Mouse (Mus musculus) lung, postnatal 14 days (tissue): Measurements from ENCODE around the gene Clk4.

ENCODE experiments used
- DNase-seq: peaks from one replicate; pipeline ENCODE4 v3.0.0; 2021

Clk4 gene

DNA sequence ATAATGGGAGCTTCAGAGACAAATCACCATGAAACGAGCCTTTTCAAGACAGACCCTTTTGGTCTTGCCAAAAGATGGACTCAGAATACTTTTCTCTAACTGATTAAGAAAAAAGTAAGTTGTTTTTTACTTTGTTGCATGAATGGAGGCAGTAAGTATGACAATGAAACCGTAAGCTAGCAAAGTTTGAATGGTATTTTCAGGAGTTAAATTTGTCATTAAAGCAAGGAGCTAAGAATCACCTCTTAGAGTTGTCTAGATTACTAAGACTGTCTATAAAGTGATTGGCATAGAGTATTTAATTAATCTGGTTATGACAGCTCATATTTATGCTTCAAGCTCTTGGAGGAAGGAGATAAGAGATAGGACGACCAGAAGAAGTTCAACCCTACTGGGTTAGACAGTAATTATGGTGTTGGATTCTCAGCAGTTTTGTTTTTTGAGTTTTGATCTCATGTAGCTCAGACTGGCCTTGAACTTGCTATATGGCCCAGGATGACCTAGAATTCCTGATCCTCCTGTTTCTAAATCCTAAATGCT is at the start of gene Clk4:
Gene Clk4, plus strand, starts transcription at position 51 of the 540 bp plus-strand sequence.
- DNase-seq: no peak

DNA sequence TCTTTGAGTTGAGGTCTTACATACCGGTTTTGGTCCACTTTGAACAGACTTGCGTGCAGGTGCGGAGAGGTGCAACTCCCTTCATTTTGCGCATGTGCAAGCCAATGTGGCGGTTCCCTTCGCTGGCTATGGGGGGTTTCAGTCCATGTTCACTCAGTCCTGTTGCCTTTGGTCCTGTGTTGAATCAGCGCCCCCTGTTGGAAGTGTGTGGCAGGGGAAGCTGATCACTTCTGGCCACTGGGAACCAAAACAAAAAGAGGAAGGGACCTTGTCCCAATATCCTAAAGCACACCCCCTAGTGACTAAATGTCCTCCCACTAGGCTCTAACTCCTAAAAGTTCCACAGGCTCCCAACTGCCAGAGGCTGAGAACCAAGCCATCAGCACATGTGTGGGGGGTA is 47.5 kb upstream of the Clk4 start:
- no peak for DNase-seq

DNA sequence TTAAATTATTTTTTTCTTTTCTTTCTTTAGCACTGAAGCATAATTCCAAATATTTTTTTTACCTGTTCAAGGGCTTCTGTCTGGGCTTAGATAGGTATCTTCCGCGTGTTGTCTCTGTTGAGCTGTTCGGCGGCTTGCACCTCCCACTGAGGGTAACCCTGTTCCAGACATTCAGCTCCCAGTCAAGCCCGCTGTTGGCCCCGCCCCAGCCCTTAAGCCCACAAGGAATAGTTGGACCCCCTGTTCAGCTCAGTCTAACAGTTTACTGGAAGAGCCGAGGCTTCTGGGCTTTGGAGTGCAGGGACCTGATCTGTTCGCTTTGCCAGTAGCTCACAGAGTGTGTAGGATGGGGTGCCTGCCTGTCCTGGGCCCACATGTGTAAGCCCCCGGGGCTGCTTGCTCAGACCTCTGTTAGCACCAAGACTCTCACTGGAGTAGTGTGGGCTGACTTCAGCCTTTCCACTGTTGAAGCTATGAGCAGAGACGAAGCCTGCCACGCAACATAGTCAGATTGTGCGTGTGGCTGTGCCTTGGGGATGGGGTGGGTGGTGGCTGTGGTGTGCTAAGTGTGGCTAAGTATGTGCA is 42.0 kb upstream of the Clk4 start:
- no peak for DNase-seq

DNA sequence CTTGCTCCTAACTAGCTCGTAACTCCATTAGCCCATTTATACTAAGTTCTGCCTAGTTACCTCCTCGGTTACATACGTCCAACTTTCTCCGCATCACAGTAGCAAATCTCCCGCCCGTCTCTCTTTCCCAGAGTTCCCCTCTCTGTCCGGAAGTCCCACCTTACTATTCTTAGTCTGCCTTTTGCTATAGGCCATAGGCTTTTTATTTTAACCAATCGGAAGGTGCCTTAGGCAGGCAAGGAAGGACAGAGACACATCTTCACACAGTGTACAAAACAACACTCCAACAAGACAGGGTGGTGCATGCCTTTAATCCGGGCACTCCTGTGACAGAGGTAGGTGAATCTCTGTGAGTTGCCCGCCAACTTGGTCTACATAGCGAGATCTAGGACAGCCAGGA is 41.2 kb upstream of the Clk4 start, which contains the start of gene Gm12569:
Gene Gm12569, plus strand, starts transcription at position 166 of the 400 bp plus-strand sequence.
- no peak for DNase-seq

DNA sequence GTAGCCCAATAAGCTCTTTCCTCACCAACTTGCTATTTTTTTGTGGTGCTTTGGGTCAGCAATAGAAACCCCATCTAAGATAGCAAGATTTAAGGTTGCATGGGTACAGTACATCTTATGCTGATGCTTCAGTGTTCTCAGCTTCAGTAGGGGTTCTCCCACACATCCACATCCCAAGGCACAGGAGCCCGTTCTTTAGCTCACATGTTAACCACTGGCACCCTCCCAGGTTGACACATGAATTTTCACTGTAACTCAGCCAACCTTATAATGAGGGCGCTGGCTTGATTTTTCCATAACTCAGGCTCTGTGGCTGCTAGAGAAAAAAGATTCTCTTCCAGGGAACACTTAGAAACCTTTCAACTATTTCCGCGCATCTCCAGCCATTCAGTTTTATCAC is 34.4 kb upstream of the Clk4 start:
- no peak for DNase-seq

DNA sequence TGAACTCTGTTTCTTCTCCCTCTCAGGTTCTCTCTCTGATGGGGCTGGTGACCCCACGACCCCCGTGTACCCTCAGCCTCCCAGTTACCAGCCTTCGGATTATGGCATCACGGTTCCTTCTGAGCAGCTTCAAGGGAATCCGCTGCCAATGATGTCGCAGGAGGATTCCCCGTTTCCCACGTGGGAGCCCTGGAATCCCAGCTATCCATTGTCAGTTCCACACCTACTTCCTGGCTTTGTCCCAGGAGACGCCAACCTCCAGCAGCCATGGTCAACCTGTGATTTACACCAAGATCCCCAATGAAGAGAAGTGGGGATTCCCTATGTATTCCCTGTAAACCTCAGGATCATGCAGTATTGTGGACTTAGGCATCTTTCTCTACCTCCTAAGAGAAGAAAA is 26.9 kb upstream of the Clk4 start:
- DNase-seq: no peak

DNA sequence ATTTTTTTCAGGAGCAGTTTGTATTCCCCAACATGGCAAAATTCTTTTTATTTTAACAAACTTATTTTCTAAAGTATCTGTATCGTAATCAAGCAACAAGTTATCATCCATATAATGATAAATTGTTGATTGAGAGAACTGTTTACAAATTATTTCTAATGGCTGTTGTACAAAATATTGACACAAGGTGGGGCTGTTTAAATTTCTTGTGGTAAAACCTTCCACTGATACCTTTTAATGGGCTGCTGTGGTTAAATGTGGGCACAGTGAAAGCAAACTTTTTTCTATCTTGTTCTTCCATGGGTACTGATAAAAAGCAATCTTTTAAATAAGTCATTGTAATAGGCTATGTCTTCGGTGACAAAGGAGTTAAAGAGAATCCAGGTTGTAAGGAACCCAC is 18.6 kb upstream of the Clk4 start:
- DNase-seq: no peak

DNA sequence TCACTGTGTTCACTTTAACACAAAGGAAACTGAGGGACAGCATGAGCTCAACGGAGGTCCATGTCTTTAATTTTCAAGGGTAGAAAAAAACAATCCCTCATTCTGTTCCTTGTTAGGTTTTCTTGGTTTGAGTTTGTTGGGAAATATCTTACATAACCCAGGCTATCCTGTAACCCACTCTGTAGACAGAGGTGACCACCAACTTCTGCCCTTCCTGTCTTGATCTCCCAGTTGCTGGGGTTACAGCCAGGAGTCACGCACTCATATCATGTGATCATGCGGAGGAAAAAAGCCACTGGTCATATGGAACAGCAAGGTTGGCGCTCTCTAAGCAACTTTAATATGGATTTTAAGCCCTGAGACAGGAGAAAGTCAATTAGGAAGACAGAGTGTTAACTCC is 4.5 kb upstream of the Clk4 start:
- DNase-seq: no peak

DNA sequence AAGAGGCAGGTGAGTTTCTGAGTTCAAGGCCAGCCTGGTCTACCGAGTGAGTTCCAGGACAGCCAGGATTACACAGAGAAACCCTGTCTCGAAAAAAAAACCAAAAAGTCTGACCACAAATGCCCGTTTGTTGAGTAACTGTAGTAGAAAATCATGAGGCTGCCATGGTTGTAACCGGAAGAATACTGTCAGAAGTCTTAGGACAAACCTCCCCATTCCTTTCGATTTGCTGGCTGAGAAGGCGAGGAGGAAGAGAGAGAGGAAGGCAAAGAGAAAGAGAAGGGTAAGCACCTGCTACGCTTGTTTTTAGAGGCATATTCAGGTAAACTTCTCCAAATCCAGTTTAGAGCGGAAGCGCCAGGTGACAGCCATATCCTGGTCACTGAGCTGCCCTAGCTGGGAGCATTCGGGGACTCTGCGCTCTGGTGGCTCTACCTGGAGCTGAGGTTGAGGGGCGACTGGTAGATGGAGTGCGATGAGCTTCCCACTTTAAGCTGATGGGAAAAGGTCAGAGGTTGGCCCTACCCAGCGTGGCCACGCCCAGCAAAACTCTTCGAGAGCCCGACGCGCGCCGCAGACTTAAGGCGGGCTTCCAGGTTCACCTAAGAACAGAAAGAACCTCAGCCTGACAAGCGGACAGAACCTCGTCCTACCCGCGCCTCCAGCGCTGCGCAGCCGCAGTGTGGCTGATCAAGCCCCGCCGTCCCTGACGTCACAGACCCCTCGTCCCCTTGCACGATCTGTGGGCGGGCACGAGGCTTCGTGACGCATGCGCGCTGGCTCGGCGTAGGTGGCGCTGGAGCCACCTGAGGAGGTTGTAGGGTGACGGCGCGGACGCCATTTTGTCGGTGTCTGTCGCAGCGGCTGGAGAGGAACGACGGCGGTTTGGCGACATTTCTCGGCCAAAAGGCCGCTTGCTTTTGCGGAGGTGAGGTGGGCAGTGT is 1.1 kb downstream of the Clk4 start, which contains the start of gene BC049762:
Gene BC049762, minus strand, starts transcription at position 705 of the 944 bp plus-strand sequence.
- DNase-seq: peak; percentile 99

DNA sequence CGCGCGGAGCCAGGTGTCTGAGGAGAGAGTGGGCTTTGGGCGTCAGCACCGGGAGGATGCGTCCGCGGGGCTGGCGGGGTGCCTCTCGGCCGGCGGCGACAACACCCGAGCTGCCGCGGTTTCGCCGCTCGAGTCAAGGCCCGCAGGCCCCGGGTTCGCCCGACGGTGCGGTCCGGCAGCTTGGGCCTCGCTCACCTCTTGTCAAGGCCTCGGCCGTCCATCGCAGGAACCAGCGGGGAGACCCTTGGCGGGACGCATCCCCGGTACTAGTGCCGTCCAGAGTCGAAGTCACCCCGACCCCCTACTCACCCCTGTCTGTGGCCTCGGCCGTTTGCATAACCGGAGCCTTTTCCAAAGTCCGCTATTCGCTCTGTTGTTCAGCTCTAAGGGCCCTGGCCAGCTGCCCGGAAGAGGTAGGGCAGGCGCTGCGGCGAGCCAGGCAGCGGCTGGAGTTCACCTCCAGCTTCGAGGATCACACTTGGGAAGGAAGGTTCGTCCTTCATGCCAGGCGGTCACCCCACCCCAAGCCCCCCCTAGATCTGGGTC is 1.8 kb downstream of the Clk4 start:
- peak; percentile 71 for DNase-seq

DNA sequence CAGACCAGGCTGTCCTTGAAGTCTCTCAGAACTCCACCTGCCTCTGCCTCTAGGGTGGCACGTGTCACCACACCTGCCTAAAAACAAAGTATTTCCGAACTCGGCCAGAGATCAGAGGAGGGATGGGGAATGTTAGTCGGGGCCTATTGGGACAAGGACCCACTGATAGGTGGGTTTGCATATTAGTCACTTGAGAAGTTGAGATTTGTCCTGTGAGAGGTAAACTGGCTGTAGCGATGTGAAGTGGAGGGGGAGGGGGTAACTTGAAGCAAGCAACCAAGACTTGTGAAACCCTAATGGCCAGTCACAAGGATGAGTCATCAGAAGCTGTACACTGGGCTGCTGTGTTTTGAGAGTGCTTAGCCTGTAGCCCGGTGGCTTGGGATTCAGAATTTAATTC is 2.8 kb downstream of the Clk4 start:
- DNase-seq: peak; percentile 51

DNA sequence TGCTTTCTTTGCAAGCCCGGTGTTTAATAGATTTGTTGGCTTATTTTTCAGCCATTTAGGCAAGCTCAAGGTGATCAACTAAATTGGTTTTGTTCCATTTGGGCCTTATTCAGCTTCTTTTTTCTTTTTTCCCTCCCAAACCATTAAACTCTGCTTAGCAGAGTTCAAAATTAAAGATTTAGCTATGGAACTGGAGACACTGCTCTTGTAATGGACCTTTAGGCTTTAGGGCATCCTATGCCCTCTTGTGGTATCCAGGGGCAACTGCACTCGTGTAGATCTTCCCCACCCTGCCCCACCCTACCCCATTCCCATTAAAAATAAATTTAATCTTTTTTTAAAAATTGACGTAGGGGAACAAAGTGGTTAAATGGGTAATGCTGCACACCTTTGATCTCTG is 3.8 kb downstream of the Clk4 start:
- DNase-seq: peak; percentile 18

DNA sequence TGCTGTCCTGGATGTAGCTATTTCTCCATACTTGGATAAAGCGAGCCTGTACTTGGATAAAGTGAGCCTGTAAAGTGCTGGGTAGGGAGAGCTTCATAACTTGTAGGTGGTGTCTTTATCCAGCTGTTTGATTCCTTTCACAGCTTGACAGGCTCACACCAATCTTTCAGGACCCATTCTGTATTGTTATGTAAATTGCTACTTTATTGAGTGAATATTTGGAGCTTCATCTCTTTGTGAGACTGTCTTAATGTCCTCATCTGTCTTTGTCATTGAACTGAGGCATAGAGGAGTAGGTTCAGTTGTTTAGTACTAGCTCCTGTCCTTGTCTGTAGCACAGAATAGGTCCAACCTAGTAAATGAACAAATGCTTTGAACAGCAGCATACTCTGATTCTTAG is 12.9 kb downstream of the Clk4 start:
- DNase-seq: no peak

DNA sequence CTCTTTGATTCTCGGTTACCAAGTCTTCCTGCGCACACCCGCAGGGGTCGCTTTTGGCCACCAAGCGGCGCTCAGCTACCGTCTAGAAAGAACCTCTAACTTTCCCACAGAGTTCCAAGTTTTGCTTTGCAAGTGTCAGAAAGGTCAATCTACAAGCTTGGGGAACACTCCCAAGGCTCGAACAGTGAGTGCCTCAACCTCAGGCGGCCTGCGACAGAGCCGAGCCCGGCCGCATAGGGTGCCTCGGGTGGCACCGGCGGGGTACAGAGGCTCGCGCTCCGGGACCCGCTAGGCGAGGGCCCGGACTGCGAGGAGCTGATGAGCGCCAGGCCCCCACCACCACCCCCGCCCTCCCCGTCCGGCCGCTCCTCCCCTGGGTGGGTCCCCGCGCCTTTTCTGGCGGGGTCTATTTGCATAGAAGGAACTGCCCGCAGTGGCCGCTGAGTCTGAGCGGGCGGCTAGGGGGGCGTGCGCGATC is 28.1 kb downstream of the Clk4 start, which contains the start of gene Col23a1:
Gene Col23a1, plus strand, starts transcription at position 357 of the 478 bp plus-strand sequence.
- DNase-seq: peak; percentile 84

DNA sequence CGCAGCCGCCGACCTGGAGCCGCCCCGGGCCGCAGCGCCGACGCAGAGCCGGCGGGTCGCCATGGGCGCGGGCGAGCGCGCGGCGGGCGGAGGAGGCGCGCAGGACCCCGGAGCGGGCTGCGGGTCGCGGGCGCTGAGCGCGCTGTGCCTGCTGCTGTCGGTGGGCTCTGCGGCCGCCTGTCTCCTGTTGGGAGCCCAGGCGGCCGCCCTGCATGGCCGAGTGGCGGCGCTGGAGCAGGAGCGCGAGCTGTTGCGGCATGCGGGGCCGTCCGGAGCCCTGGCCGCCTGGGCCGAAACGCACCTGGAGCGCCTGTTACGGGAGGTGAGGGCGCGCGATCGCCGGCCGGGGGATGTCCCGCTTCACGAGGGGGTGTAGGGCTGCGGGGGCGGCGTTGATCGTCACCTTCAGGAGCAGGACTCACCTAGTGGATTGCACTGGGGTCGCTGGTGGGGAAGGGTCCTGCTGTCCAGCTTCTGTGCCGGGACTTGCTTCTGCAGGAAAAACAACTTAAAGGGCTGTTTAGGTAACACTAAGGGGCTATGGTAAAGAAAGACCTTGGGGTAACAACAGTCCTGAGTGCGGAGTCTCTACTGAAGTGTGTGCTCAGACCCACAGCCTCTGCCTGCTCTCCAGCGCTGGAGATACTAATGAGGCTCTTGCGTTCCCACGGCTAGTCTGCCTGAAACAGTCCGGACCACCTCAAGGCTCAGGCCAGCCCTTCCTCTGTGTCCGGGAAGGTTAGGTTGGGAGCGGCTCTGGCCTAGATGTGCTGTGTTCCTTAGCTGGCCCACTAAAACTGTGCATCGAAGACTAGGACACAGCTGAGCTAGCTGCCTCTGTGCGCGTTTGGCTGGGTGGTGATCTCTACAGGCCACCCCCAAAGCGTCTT is 28.8 kb downstream of the Clk4 start:
- peak; percentile 59 for DNase-seq

DNA sequence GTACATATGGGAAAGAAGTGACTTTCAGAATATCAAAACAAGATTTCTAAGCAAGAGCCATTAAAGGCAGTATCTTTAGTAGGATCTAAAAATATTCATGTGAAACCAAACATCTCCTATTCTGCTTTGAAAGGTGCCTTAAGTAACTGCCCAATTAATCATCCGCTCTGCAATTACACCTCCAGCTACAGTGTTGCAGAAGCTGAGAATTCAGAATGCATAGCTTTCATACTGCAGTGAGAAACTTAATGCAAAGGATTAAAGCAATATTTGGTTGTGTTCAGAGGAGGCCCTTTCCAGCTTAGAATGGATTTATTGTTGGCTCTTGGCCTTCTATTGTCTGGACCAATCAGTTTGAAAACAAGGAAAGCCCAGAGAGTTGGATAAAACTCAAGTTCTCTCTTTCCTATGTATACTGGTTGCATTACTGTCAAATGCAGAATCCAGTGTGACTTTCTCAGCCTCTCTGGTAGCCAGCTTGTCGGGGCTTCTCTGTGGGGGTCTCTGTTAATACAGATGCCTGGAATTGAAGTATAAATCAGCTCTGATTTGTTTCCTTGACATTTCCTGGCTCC is 32.5 kb downstream of the Clk4 start:
- no peak for DNase-seq

DNA sequence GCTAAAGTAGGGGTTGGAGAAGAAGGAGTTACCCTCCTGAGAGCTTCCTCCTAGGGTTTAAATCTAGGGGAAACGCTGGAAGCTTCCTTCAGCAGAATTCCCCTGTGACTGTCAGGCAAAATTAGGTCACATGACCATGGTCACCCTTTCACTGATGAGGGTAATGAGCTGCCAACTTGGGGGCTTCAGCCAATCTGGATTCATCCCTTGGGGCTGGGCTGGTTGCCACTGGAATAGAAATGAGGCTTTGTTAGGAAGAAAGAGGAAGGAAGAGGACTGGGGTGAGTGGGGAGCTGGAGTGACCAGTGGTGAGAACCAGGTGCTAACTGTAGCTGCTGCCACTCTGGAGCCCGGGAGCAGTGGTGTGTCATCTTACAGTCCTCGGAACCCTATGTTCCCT is 34.2 kb downstream of the Clk4 start:
- DNase-seq: no peak

DNA sequence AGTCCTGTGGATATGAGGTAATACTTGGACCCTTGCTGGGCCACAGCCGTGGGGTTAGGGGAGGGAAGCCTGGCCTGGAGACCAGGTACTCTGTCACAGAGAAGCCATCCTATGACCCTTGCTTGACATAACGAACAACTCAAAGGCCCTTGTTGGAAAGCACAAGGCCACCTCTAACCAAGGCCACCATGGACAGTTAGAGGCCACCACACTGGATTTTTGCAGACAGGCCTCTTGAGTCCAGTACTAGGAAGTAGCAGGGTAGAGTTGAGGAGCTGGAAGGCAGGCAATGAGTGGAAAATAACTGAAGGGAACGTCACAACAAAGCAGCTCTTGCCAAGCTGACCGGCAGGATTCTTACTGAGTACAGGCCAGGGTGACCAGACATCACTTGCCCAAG is 37.2 kb downstream of the Clk4 start:
- no peak for DNase-seq

DNA sequence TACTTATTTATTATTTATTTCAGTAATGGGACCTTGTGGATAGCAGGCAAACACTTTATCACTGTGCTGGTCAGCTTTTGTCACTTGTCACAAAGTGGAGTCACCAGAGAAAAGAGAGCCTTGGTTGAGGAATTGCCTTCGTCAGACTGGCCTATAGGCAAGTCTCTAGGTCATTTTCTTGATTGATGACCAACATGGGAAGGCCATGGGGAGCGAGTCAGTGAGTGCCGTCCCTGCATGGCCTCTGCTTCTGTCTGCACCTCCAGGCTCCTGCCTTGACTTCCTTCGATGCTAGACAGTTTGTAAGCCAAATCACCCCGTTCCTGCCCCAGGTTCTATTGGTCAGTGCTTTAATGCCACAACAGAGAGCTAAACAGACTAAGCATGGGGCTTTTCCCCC is 40.9 kb downstream of the Clk4 start:
- DNase-seq: no peak

DNA sequence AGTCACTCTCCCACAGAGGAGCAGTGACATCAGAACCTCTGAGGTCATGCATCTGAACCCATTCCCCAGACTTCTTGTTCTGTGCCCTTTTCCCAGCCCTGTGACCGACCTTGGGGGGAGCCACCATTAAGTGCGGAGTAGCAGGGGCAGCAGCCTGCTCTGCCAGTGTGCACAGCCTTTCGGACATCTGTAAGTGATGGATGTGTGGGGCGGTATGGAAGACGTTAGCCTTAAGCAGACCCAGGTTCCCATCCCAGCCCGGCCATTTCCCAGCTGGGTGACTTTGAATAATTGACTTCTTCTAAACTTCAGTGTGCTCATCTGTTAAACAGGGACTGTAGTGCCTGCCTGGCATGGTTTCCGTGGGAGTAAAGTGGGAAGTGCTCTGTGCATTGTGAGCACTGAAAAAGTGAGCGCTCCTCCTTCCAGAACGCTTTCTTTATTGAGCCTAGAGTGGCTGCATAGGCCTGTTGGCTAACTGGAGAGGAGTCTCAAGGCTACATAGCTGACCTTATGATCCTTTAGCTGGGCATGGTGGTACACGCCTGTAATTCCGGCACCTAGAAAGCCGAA is 42.5 kb downstream of the Clk4 start:
- no peak for DNase-seq

DNA sequence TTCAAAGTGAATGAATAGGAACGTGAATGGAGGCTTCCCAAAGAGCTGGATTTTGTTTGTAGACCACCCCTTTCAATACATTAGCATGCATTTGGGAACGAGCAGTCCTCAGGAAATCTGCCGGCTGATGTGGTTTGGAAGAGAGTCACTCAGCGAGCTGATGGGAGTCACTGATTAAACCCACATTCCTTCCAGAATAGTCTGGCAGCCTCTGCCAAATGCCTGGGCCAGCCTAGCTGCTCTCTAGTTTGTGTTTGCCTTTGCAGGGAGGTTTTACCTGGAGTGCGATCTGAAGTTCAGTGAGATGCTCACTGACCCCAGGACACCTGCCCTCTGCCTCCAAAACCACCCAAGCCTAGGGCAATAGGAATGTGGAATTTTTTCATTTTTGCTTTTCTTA is 46.8 kb downstream of the Clk4 start:
- DNase-seq: peak; percentile 37

DNA sequence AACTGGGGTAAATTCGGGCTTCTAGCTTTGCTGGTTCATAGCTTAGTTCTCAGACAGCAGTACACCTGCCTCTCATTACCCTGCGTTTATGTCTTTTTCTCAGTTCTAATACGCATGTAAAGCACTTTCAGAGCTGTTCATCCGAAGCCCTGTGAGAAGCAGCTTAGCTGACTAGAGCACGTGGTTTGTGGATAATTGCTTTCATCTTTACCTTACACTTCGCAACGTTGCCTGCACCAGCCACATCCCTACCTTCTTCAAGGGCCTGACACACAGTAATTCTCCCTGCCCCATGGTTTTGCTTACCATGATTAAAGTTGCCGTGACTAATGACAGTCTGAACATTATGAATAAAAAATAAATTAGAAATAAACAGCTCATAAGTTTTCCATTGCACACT is 50.3 kb downstream of the Clk4 start:
- no peak for DNase-seq
